Mouse (Mus musculus) ovary, postnatal 10 days (tissue): Measurements from ENCODE around the gene Rps21.
A peak's percentile ranks its signal among the peaks of the same experiment; 100 is the strongest.
"Not testable (repeated sequence)": the region's sequence is repeated elsewhere in the genome, so short reads cannot be mapped to it uniquely, and the experiment has no call there.

ENCODE experiments used
- DNase-seq: peaks from one replicate; pipeline ENCODE4 v3.0.0; 2022; ENCODE audit warnings: low spot score

Gene Rps21

DNA sequence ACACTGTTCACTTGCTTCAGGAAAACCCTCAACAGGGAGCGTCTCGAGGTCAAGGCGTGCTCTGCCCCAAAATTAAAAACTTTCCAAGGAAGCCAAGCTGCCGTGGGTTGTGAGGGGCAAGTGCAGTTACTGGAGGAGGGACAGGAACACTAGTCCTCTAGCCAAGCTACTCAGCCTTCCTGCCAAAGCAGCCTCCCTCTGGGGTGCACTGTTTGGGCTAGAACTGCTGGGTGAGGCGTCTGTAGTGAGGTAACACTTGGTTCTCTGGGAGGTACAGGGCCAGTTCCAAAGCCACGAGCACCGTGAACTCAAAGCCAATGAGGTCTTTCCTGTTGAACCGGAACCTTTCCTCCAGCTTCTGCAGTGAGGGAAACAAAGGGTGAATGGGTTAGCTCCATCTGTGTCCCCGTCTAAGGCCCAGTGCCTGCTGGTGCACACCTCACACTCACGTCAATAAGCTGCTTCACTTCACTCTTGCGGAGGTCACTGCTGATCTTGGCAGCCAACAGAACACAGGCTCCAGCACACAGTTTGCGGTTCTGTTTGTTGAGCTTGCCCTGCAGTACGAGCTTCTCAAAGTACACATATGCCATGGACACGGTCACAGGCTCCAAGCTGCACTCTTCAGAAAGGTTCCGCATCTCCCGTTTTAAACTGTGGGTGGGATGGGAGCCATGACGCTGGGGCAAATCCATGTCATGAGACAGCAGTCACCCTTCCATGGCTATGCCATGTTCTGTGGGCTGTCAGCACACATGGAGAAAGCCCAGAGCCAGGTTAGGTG lies 2.8 kb downstream of the Rps21 start:
- not testable (repeated sequence) for DNase-seq

DNA sequence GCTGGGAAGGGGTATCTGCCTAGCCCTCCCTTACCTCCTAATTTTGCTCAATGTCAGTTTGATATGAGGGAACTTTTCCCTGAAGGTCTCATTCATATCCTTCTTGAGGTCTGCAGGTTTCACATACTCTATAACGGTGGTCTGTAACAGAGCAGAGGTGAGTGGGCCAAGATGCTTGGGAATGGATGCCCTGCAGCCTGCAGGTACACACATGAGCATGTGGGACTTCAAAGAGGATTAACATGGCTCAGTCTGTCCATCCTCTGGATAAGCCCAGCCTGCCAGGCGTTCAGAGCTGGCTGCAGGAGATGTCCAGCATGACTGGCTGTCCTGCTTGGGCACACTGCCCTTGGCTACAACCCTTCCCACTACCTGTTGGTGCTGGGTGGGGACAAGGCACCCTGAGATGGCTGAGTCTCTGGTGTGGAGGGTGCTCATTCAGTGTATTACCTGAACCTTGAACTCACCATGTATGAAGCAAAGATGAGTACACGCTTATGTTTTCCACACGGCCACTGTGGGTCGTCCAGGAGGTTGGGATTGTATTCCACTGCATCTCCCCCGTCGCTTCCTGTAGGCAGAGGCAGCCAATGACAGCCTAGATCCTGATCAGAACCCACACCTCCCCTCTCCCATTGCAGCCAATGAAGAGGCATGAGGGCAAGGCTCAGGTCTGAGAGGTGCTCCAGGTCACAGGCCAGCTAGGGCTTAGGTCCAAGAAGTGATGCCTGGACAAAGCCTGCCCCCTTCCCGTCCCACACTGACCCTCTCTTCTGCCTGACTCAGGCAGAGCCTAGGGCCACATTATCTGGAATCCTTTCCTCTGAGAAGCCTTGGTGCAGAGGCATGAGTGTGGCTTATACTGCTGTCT lies 3.7 kb downstream of the Rps21 start:
- no peak for DNase-seq

DNA sequence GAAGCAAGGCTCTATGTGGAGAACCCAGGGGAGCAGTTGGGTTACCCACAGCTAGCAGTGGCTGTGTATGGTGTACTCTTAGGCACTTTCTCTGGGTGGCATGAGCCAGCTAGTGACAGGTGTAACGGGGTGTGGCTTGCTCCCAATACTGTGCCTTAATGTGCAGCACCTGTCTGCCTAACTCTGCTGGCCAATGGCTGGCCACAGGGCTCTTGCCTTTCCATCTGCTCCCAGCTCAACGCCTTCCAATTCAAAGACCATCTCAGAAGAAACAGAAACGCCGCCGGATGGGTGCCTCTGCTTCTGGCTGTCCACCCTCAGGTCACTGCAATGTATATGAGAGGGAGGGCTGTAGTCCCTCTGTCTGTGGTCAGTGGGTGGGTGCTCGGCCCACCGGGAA lies 4.7 kb downstream of the Rps21 start:
- no peak for DNase-seq

DNA sequence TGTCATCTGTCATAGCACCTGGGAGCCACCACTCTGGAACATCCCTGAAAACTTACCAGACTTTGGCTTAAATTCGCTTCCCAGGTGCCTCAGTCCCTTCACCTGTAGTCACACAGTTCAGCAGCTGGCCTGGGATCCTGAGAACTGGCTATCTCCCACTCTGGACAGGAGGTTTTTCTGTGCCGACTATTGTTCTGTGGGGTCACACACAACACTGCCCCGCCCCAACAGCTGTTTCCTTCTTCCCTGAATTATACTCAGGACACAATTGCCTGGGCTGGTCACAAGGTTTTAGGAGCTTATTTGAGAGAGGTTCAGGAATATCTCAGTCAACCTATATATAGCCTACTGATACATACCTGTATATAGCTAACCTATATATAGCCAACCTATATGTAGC lies 5.3 kb downstream of the Rps21 start:
- no peak for DNase-seq

DNA sequence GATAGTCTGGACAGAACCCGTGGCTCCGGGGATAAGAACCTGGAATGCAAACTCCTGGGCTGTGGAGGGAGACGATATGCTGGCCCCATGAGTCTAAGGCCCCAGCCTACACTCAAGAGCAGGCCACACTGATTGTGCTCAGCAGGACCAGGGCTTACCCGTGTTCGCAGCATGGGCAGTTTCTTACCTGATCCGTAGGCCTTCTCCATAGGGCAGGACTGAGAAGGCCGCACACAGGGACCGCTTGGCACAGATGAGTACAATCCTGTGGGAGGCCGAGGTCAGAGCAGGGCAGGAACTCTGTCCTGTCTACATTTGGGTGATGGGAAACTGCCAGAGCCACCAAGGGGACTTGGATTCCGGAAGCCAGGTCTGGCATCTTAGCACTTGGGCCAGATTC lies 5.7 kb downstream of the Rps21 start:
- no peak for DNase-seq

DNA sequence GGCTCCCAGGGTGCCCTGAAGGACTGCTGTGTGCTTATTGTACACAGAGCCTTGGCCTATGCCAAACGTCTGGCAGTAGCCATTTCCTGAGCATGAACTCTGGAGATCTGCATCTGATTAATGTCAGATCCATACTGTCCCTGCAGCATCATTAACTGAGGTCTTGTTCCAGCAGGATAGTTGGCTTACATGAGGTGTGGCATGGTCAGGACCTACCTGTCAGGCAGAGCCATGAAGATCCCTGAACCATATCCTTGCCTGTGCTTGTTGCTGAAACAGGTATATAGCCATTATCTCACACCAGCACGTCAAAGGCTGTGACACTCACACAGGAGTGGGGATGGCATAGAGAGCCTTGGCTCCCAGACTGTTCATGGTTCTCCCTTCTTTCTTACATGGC lies 10.8 kb downstream of the Rps21 start:
- DNase-seq, result no peak

DNA sequence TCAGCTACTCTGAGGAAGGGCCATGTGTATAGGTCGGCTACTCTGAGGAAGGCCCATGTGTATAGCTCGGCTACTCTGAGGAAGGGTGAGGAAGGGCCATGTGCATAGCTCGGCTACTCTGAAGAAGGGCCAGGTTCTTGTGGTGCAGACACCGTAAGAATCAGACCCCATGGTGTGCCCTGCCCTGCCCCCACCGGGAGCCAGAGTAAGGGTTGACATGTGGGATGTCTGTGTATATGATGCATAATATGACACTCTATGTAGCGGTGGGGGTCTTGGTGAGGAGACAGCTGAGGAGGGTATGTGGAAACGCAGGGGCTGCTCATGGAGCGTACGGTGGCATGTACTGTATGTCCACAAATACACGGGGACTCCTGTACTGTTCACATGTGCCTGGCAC lies 12.2 kb downstream of the Rps21 start:
- DNase-seq, result no peak

DNA sequence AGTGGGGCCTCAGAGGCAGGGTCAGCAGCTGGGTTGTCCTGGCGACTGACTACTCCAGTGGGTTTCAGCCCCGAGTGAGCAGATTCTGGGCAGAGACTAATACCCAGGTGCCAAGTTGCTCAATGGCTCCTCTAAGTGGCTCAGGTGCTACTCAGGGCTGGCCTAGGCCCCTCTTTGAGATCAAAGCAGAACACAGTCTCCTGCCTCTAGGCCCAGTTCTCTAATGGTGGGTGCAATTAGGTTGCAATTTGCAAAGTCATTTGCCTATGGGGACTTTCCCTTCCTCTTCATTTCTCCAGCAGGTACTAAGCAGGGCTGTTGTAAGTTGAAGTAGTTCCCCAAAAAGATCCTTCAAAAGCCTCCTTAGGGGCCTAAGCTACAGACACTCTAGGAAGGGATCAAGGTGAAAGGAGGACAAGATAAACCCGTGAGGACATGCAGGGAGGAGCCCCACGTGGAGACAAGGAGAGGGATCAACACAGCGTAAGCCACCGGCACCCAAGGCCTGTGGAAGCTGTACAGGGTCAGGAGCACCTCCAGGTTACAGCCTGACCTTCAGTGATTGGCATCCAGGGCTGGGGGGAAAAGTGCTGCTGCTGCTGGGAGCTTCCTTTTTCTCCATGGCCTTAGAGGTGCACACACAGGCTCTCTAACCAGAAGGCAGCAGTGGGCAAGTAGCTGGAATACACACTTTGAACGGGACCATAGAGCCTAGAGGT lies 13.5 kb downstream of the Rps21 start:
- DNase-seq, result no peak

DNA sequence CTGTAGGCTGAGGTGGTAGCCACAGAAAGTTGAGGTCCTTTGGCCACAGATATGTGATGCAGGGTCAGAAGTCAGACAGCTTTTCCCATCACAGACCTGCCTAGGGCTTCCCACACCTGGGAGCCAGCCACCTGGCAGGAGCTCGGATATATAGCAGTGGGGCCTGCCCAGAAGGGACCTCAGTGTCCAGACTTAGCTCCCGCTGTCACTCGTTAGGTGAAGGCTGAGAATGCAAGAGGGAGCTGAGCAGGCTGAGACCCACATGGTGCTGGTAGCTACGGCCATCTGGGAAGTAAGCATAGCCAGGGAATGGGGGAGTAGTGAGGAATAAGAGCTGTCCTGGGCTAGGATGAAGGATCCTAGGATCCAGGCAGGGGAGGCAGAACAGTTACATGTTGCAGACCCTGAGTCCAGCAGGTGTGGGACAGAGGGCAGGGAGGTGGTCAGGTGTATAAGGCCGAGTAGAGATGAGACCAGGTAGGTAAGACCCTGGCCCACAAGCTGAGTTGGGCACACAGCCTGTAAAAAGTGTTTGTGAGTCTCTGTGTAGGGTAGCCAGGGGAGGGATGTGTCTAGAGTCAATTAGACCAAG lies 14.7 kb downstream of the Rps21 start:
- DNase-seq, result no peak

DNA sequence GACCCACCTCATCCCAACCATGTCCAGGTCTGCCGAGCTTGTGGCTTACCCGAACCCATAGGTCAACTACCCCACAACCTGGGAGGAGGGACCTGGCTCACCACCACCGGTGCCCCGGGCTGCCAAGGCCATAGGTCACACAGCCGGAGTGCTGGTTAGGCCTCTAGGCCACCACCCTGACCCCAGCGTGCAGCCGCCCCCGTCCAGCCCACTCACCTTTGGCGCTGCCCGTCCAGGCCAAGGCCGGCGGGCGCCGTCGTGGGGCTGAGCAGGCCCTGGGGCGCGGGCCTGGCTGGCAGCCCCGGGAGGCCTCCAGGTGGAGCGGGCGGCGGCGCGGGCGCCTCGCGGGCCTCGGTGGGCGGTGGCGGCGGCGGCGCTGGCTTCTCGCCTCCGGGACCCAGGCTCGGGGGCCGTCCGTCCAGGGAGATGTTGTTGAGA lies 15.7 kb downstream of the Rps21 start:
- DNase-seq, result peak; percentile 44

DNA sequence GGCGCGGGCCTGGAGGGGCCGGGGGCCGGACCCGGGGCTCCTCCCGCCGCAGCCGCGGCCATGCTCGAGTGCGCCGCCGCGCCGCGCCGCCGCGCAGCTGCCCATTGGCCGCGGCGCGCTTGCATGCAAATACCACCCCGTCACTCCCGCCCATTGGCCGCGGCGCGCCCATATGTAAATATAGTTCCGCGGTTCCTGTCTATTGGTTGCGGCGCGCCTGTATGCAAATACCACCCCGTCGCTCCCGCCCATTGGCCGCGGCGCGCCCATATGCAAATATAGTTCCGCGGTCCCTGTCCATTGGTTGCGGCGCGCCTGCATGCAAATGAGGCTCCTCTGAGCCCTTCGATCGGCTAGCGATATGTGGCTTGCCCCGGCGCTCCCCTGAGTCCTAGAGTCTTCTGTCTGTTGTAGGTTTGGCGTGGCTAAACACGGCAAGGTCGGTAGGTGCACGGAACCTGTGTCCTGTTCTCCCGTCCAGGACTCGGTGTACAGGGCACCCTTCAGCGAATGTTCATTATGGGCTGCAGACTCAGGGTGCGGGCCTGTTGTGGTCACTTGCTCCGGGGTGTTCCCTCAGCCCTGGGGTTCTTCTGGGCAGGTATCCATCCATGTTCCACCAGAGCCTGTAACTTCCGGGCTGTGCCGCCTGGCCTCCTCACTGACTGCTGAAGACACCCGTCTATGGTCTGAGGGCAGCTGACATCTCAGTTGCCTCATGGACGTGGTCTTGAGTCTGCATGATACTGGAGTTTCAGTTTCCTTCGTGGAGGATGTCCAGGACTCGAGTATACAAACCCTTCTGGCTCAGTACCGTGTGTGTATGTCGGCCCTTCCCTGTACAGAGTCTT lies 16.4 kb downstream of the Rps21 start, which contains the start of gene Cables2:
Cables2 (minus strand) TSS at position 103 of the 851 bp plus-strand sequence.
- DNase-seq, result peak; percentile 72

DNA sequence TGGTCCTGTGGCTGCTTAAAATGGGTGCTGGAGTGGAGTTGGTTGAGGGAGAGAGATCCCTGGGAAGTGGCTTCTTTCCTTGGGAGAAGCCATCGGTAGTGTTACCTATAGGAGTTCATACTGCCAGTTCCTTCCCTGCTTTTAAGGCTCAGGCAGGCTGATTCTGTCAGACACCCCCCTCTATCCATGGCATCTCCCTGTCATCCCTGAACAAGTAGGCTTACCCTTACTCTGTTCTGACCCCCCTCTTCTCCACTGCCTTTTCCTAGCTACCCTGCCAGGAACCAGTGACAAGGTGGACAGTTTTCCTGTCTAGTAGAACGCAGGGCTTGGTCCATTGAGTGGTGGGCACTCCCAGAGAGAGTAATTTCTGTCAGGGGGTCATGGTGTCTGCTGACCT lies 17.3 kb downstream of the Rps21 start:
- no peak for DNase-seq

DNA sequence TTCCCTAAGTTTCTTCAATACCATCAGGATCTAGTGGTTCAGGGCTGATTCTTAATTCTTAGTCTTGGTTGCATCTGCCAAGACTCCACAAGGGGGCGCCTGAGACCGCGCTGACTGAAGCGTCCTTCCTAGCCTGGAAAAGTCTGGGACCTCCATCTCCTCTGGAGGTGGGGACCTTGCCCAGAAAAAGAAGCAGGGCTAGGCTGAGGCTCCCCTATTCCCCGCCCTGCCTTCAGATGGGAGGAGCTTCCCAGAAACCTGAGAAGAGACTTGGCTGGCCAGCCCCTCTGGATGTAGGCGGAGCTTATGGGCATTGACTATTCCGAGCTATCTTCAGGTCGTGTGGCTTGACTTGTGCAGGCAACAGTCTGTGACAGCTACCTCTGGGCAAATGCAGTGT lies 18.7 kb downstream of the Rps21 start:
- DNase-seq, result peak; percentile 69

DNA sequence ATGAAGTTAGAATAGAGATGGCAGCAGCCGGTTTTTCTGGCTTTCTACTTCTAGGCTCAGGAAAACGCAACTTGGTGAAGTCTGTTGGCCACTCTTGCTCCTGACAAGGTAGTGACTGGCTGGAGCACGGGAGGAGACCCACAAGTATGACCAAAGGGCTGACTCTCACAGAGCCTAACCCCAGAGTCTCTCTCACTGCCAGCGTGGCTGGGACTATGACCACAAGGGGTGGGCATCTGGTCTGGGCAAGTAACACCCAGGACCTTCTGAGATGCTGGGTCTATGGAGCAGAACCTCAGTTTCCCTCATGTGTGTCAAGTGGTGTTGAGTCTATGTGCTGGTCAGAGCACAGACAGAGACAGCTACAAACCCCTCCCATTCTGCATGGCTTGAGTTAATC lies 19.2 kb downstream of the Rps21 start:
- no peak for DNase-seq

DNA sequence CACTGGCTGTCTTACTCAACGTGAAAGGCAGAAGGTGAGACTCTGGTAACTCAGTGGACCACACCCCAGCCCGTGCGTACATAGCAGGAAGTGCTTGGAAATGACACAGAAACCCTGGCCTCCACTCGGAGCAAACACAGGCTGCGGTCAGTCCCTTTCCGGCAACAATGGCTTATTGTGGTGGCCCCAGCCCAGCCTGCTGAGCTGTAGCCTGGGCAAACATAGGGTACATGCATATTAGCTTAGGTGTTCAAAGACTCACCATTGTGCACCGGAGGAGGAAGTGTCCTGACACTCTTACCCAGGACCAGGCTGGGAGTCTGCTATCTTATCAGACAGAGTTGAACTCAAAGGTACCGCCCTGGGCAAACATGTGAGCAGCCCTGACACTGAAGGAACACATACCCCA lies 19.7 kb downstream of the Rps21 start:
- no peak for DNase-seq

DNA sequence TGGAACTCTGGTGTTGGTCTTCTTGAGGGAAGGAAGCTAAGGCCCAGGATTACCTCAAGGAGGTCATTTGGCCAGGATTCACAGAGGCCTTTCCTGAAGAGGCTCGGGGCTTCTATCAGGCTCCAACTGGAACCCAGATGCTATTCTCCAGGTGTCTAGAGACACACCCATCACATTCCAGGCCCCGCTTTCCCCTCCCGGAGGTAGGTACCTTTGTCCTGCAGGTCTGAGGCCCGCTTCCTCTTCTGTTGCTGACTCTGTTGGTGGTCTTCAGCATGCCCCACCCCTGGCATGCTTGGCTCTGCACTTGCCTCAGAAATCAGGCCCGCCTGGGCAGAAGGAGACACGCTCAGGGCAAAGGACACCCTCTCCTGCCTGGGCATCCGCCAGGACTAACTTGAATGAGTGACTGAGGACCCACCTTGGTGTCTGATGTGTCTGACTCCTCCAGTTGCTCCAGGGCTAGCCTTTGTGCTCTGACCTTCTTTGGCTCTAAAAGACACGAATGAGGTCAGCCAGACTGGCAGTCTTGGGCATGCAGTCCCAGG lies 20.7 kb downstream of the Rps21 start:
- no peak for DNase-seq

DNA sequence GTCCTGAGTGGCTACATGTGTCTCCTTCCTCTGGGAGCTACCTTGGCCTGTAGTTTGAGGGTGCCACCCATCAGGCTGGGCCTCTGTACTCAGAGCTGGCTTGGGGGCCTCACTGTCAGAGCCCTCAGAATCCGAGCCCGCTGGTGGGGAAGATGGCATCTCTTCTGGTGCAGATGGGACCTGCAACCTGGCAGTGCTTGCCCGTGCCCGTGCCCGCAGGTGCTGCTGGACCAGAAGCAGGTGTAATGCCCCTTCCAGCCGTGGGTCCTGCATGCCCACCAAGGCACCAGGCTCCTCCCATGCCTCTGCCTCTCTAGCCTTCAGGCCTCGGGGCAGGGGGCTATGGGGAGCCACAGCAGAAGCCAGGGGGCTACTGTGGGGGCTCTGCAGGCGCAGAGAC lies 22.1 kb downstream of the Rps21 start:
- DNase-seq, result no peak

DNA sequence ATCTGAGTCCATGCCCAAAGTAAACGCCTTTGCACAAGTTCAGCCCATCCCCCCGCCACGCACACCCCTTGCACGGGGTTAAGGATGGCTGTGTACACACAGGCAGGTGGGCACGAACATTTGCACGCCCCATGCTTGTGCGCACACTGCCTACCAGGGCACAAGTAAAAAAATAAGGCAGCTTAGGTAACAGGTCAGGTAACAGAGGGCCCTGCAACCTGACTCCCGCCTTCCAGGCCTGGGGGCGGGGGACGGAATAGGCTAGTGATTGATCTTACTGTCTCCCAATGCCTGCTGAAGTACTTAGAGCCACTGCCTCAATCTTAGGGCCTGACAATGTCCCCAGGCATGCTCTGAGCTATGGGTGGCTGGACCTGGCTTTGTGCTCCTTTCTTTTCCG lies 31.8 kb downstream of the Rps21 start:
- DNase-seq, result no peak

DNA sequence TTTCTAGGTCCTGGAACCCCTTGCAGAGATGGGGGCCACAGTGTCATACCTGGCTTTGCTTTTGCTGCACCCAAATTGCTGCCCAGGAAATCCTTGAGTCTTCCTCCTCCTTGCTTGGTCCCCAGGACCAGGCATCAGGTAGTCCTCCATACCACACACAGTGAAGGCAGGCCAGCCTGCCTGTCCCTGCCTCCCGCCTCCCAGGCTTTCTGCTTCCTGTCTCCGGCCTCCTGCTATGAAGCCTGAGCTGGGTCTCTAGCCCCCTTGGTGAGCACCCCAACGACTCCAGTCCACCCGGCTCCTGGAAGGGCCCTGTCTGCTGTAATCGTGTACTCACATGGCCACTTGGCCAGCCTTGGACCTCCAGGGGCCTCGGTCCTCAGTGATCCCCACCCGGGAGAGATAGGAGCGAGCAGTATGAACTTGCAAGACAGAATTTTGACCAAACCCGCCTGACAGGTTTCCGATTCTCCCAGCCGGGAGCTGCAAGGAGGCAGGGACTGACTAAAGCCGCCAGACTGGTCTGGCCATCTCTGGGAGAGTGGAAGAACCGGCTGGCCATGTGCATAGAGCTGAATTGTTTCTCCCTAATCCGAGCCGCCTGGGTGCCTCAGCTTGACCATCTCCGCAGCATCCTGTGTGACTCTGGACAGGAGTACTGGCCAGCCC lies 32.4 kb downstream of the Rps21 start, which contains the start of gene Rbbp8nl:
Rbbp8nl (minus strand) TSS at position 440 of the 669 bp plus-strand sequence.
- DNase-seq, result peak; percentile 38

DNA sequence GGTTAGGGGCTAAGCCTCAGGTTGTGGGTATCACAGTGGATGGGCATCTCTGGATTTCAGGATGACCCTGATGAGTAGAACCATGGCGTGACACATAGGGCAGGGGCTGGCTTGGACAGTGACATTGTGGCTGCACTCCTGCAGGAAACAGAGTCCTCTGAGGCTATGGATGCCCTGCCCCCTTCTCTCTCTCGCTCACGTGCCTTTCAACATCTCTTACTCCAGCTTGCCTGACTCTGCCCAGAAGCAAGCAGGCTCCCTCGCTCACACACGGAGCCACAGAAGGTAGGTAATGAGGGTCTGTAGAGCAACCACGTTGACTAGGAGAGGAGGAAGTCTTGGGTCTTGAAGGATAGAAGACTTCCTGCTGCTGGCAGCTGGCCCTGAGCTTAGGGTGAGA lies 33.3 kb downstream of the Rps21 start:
- DNase-seq, result no peak
